Mouse (Mus musculus) gastrocnemius, postnatal 14 days (tissue): ENCODE measurements around the gene Elf5. TPM values are rescaled to one million over a fixed set of nuclear protein-coding genes. Genes with fewer than 3 reads are reported as not detected.

Experiments
- DNase-seq: peaks from one replicate; pipeline ENCODE4 v3.0.0; 2021; ENCODE audit warnings: mixed read lengths
- intact Hi-C: fragments of 180-260 bp; cut with DNase I; formaldehyde crosslinking; loops from one replicate; pipeline ENCODE4 v1.15.1; 2025; ENCODE audit warnings: low total_unique reads
- long read RNA-seq, 2 experiments: library from polyadenylated mRNA; stranded (forward); transcript quantifications; one replicate each; pipeline ENCODE4 v2.0.0; 2021
- total RNA-seq, 2 experiments: library from RNA; stranded (reverse); gene quantifications; 2 replicates each; pipeline ENCODE4 v1.2.3; 2021

Elf5 gene
- total RNA-seq: not detected
- long read RNA-seq, experiment 1: 0 reads
- long read RNA-seq, experiment 2: 0 reads

GRCm38 (mm10) chr2:103411348-103411747 lies at the start of gene Elf5:
Gene Elf5 (plus strand): TSS chr2:103411688.
- DNase-seq: no peak
- intact Hi-C loops: no loop called here

- DNase-seq: no peak
- intact Hi-C loops: no loop called here
Observed at GRCm38 (mm10) chr2:103372541-103372940, 38.9 kb upstream of the Elf5 start.

DNA sequence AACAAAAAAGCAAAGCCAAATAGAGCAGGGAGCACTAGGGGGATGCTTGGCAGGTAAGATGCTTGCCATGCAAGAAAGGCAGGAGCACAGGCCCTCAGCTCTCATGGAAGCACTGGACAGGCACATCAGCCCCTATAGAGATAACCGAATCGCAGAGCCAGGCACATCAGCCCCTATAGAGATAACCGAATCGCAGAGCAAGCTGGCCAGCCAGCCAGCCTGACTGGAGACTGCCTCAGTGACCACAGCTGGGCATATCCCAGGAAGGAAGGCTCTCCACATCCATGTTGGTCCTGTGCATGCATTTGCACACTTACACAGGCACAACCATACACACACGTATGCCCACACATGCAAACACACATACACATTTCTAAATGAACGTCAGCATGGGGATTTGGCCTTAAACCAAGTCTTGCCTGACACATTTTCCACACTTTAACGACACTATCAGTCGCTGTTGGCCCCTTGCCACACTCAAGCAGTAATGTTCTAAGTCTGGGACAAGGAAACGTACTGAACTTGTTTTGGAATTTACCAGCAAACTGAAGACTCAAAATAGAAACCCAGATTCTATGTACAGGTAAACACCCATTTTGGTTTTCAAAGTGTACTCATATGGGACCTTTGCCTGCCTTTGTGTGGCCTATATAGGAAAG lies 31.9 kb upstream of the Elf5 start:
- no peak for DNase-seq
- intact Hi-C loops: no loop called here

GRCm38 (mm10) chr2:103382174-103382573 lies 29.3 kb upstream of the Elf5 start:
- intact Hi-C loops: no loop called here
- DNase-seq: no peak

- intact Hi-C loops: no loop called here
- no peak for DNase-seq
Observed at GRCm38 (mm10) chr2:103387881-103388280, 23.6 kb upstream of the Elf5 start.

GRCm38 (mm10) chr2:103388311-103388710 lies 23.2 kb upstream of the Elf5 start:
- DNase-seq: no peak

GRCm38 (mm10) chr2:103390086-103390988 lies 21.2 kb upstream of the Elf5 start:
- intact Hi-C loops: no loop called here
- peak; percentile 26 for DNase-seq

More at GRCm38 (mm10) chr2:103388311-103388710, 23.2 kb upstream of the Elf5 start:
- intact Hi-C loops: no loop called here

DNA sequence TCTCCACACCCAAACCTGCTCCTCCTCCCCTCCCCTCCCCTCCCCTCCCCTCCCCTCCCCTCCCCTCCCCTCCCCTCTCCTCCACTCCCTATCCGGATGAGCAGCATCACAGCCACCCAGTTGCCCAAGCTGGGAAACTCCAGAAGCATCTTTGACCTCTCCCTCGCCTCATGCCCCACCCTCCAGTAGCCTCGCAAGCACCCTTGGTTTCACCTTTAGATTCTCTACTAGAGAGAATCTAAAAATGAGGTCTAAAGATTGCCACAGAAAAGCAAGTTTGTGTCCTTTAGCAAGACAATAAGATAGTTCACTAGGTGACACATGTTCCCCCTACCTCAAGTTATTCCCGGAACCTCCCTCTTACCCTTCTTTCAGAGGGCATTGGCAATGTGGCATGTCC lies 19.9 kb upstream of the Elf5 start:
- intact Hi-C loops: no loop called here
- DNase-seq: no peak

DNA sequence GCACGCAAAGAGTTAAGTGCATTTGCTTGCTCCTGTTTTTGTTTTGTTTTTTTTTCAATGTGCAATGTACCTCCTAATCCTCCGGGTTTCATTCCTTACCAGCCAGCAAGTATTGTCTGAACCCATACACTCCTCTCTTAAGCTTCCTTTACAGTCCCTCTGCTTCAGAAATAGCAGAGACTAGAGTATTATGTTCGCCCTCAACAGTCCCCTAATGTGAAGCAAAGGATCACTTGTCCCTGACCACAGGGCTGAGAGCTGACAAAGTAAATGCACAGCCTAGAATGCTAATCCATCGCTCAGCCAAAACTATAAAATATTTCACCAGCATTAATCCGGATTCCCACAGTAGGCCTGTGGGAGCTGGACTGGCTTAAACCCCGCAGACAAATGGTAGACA lies 13.4 kb upstream of the Elf5 start:
- no peak for DNase-seq
- intact Hi-C loops: no loop called here

GRCm38 (mm10) chr2:103400691-103401090 lies 10.8 kb upstream of the Elf5 start:
- intact Hi-C loops: no loop called here
- DNase-seq: no peak

GRCm38 (mm10) chr2:103406239-103406638 lies 5.2 kb upstream of the Elf5 start:
- DNase-seq: no peak
- intact Hi-C loops: no loop called here

- DNase-seq: no peak
- intact Hi-C loops: no loop called here
Observed at GRCm38 (mm10) chr2:103411816-103412215, 328 bp downstream of the Elf5 start.

GRCm38 (mm10) chr2:103413381-103413780 lies 1.9 kb downstream of the Elf5 start:
- intact Hi-C loops: no loop called here
- no peak for DNase-seq

- intact Hi-C loops: no loop called here
- no peak for DNase-seq
Observed at GRCm38 (mm10) chr2:103415774-103416173, 4.3 kb downstream of the Elf5 start.

DNA sequence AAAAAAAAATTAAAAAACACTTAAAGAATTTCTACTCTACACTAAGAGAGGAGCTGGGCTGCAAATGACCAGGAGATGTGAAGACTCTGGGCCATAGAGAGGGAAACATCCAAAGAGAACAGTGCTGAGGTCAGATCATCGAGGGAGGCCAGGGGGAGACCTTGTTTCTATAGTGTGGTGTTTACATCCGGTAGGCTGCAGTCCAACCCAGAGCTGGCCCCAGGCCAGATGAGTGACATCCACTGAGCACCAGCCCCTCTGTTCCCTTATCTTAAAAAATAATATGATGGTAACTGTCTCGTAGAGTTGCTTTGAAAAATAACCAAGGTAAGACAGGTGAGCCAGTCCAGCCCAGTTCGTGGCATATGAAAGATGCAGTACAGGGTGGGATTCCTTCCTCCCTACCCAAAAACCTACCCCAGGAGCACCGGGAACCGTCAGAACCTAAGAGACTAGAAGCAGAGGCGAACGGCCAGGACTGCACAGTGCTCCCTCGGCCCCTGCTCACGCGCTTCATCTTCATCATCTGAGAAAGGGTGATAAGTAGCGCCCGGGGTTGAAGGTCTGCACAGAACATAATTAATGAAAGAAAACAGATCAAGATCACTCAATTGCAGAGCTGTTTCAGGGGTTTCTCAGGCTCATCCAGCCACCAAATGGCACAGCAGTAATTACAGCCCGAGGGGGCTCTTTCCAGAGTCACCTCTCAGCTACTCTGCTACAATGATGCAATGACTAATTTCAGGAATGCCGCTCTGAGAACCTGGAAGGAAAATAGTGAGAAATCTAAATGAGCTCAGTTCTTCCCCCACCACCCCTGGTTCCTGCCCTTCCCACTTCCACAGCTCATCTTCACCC lies 9.4 kb downstream of the Elf5 start:
- no peak for DNase-seq
- intact Hi-C loops: no loop called here

- intact Hi-C loops: no loop called here
Observed at GRCm38 (mm10) chr2:103423884-103424283, 12.4 kb downstream of the Elf5 start.

DNA sequence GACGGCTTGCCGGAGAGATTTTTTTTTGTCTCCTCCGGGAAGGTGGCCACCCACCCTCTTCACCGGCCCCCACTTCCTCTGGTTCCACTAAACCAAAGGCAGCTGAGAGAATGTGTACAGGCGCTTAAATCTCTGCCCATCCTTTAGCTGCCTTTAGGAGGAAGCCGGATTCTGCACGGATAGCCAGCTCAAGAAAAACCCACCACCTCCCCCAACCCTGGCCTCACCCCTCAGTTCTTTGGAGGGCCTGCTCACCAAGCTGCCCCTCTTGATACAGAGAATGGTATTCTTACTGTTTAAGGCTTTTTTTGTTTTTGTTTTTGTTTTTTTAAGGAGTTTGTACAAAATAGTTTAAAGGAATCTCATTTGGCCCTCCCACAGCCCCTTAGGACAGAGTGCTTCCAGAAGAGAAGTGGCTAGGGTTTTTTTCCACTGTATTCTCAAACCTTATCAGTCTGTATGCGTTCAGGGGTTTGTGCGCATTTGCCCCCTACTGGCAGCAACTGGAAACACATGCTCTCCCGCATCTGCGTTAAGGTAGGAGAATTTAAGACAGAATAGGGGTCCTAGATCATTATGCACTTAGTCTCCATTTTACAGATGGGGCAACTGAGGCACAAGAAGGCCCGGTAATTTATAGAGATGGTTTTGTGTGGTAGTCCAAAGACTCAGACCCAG lies 13.0 kb downstream of the Elf5 start:
- DNase-seq: peak; percentile 39
- intact Hi-C loops: no loop called here

More at GRCm38 (mm10) chr2:103423884-103424283, 12.4 kb downstream of the Elf5 start:
- no peak for DNase-seq

DNA sequence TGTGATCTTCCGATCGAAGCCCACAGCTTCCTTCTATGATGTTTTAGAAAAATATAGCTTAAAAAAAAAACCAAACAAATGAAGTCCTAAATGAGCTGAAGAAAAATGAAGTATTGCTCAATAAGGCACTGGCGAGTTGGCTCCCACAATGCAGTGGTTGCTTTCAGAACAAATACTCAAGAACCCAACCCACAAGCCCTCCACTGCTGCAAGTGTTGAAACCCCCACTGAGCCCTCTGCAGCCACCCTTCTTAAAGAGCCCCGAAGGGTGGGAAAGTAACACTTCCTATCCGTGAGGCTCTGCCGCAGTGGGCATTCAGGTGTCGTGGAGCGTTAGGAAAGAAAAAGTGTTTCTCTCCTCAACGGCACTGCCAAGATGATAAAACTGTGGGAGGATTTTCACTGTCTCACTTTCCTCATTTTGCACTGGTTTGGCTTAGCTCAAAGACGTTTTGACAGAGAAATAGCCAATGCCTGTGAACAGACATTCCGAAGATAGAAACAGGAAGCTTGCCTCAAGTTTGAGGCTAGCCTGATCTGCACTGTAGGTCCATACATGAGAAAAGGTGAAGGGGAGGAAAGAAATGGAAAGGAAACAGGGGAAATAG lies 14.1 kb downstream of the Elf5 start:
- no peak for DNase-seq
- intact Hi-C loops: no loop called here

DNA sequence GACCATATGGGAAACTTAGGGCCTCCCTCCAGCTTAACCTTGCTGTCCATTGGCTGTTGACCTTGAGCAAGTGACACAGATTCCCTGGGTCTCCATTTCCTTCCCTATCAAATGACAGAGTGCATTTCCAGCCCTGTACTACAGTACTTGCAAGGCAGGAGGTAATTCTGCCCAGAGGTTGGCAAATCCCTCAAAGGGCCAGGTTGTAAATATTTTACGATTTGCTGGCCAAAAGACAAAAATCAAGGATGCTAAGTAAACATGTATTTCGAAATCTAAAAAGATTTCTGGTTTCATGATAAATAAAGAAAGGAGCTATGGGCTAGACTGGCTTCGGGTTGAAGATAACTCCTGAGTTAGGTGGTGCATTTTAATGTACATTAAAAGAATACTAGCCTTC lies 16.9 kb downstream of the Elf5 start:
- DNase-seq: no peak
- intact Hi-C loops: no loop called here
